Mouse (Mus musculus): ENCODE data around the gene Myd88. TPM values are rescaled to one million over a fixed set of nuclear protein-coding genes. Genes with fewer than 3 reads are reported as not detected.
A peak's percentile ranks its signal among the peaks of the same experiment; 100 is the strongest.

Gene Myd88
- polyA plus RNA-seq, 1 experiment: 6.2 TPM

DNA sequence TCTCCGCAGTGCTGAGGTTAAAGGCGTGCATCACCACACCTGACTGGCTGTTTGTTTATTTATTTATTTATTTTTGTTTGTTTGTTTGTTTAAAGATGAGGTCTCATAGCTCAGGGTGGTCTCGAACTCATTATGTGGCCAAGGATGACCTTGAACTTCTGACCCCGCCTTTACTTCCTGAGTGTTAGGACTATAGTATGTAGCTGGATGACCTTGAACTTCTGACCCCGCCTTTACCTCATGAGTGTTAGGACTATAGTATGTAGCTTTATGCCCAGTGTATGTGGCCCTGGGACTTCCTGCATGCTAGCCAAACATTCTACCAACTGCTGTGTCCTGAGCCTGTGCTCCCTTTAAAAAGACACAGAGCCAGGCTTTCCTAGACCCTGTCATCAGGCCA, 20.2 kb upstream of the Myd88 start:
- no peak overlapping the region for H3K9ac ChIP-seq (ENCODE audit: low read depth, poor library complexity, severe bottlenecking)
- H3K27me3 ChIP-seq (ENCODE audit: control insufficient read depth, insufficient read depth, low read length, poor library complexity, severe bottlenecking): no peaks in the 10 kb centered on the region
- TF ChIP-seq CTCF (IDR thresholded peaks at IDR 0.05; ENCODE audit: low read depth, low read length): no peak
- no peak for TF ChIP-seq EP300 (IDR thresholded peaks at IDR 0.05; ENCODE audit: insufficient read depth, low read depth, low read length)
- TF ChIP-seq POLR2A (IDR thresholded peaks at IDR 0.05; ENCODE audit: insufficient read depth, low read length): no peak
- H3K4me1 ChIP-seq (ENCODE audit: control insufficient read depth, insufficient read depth, low read length): no peaks in the 10 kb centered on the region
- no peak overlapping the region for H3K27ac ChIP-seq (ENCODE audit: insufficient read depth, low read length)
- H3K9me3 ChIP-seq (replicated peaks; ENCODE audit: control insufficient read depth, insufficient read depth, low read length, poor library complexity, severe bottlenecking): no peaks in the 10 kb centered on the region
- H3K4me3 ChIP-seq (ENCODE audit: low read depth, low read length): no peak overlapping the region
- H3K36me3 ChIP-seq (ENCODE audit: control insufficient read depth, insufficient read depth, low read length, poor library complexity, severe bottlenecking): no peaks in the 10 kb centered on the region

- no peak for TF ChIP-seq CTCF (IDR thresholded peaks at IDR 0.05; ENCODE audit: low read depth, low read length)
- no peak for TF ChIP-seq POLR2A (IDR thresholded peaks at IDR 0.05; ENCODE audit: insufficient read depth, low read length)
- TF ChIP-seq EP300 (IDR thresholded peaks at IDR 0.05; ENCODE audit: insufficient read depth, low read depth, low read length): no peak
- H3K4me1 ChIP-seq (ENCODE audit: control insufficient read depth, insufficient read depth, low read length): no peaks in the 10 kb centered on the region
- no peak overlapping the region for H3K27ac ChIP-seq (ENCODE audit: insufficient read depth, low read length)
- H3K9ac ChIP-seq (ENCODE audit: low read depth, poor library complexity, severe bottlenecking): peak overlapping the region; percentile 67
- H3K36me3 ChIP-seq (ENCODE audit: control insufficient read depth, insufficient read depth, low read length, poor library complexity, severe bottlenecking): no peaks in the 10 kb centered on the region
- H3K27me3 ChIP-seq (ENCODE audit: control insufficient read depth, insufficient read depth, low read length, poor library complexity, severe bottlenecking): no peaks in the 10 kb centered on the region
- no peaks in the 10 kb centered on the region for H3K9me3 ChIP-seq (replicated peaks; ENCODE audit: control insufficient read depth, insufficient read depth, low read length, poor library complexity, severe bottlenecking)
- H3K4me3 ChIP-seq (ENCODE audit: low read depth, low read length): peak overlapping the region; percentile 72
These were observed 16.8 kb upstream of the Myd88 start for GRCm38 (mm10) chr9:119358058-119358429.

- H3K27ac ChIP-seq (ENCODE audit: insufficient read depth, low read length): no peak within 1 kb of the TSS
- 0 out of 2 replicates have a peak, but pooled peaks have one; percentile 45 for TF ChIP-seq EP300 (IDR thresholded peaks at IDR 0.05; ENCODE audit: insufficient read depth, low read depth, low read length)
- no peak for TF ChIP-seq POLR2A (IDR thresholded peaks at IDR 0.05; ENCODE audit: insufficient read depth, low read length)
- TF ChIP-seq CTCF (IDR thresholded peaks at IDR 0.05; ENCODE audit: low read depth, low read length): peak; percentile 70
- H3K9me3 ChIP-seq (replicated peaks; ENCODE audit: control insufficient read depth, insufficient read depth, low read length, poor library complexity, severe bottlenecking): no peaks in the 10 kb centered on the region
- H3K4me1 ChIP-seq (ENCODE audit: control insufficient read depth, insufficient read depth, low read length): no peaks in the 10 kb centered on the region
- H3K27me3 ChIP-seq (ENCODE audit: control insufficient read depth, insufficient read depth, low read length, poor library complexity, severe bottlenecking): no peaks in the 10 kb centered on the region
- peak within 1 kb of the TSS; percentile 72 for H3K4me3 ChIP-seq (ENCODE audit: low read depth, low read length)
- peak within 1 kb of the TSS; percentile 67 for H3K9ac ChIP-seq (ENCODE audit: low read depth, poor library complexity, severe bottlenecking)
- no peaks in the 10 kb centered on the region for H3K36me3 ChIP-seq (ENCODE audit: control insufficient read depth, insufficient read depth, low read length, poor library complexity, severe bottlenecking)
These were observed 16.3 kb upstream of the Myd88 start, which contains the start of gene Xylb for GRCm38 (mm10) chr9:119357331-119358057. TSS of gene Xylb (plus strand) at chr9:119357381.

- Histone ChIP-seq H3K27me3 (ENCODE audit: control insufficient read depth, insufficient read depth, low read length, poor library complexity, severe bottlenecking) (no peaks in the 10 kb centered on the region), H3K4me1 (ENCODE audit: control insufficient read depth, insufficient read depth, low read length) (no peaks in the 10 kb centered on the region), H3K27ac (ENCODE audit: insufficient read depth, low read length) (no peak overlapping the region), H3K9me3 (replicated peaks; ENCODE audit: control insufficient read depth, insufficient read depth, low read length, poor library complexity, severe bottlenecking) (no peaks in the 10 kb centered on the region), H3K9ac (ENCODE audit: low read depth, poor library complexity, severe bottlenecking) (no peak overlapping the region), H3K36me3 (ENCODE audit: control insufficient read depth, insufficient read depth, low read length, poor library complexity, severe bottlenecking) (no peaks in the 10 kb centered on the region), H3K4me3 (ENCODE audit: low read depth, low read length) (no peak overlapping the region)
- TF ChIP-seq EP300 (IDR thresholded peaks at IDR 0.05; ENCODE audit: insufficient read depth, low read depth, low read length) (no peak), POLR2A (IDR thresholded peaks at IDR 0.05; ENCODE audit: insufficient read depth, low read length) (no peak)
These were observed 14.7 kb upstream of the Myd88 start for GRCm38 (mm10) chr9:119355943-119356342.

GRCm38 (mm10) chr9:119353926-119354325, 12.7 kb upstream of the Myd88 start:
- H3K27me3 ChIP-seq (ENCODE audit: control insufficient read depth, insufficient read depth, low read length, poor library complexity, severe bottlenecking): no peaks in the 10 kb centered on the region
- H3K9ac ChIP-seq (ENCODE audit: low read depth, poor library complexity, severe bottlenecking): no peak overlapping the region
- no peaks in the 10 kb centered on the region for H3K4me1 ChIP-seq (ENCODE audit: control insufficient read depth, insufficient read depth, low read length)
- no peak overlapping the region for H3K27ac ChIP-seq (ENCODE audit: insufficient read depth, low read length)
- no peaks in the 10 kb centered on the region for H3K36me3 ChIP-seq (ENCODE audit: control insufficient read depth, insufficient read depth, low read length, poor library complexity, severe bottlenecking)
- H3K9me3 ChIP-seq (replicated peaks; ENCODE audit: control insufficient read depth, insufficient read depth, low read length, poor library complexity, severe bottlenecking): no peaks in the 10 kb centered on the region
- no peak overlapping the region for H3K4me3 ChIP-seq (ENCODE audit: low read depth, low read length)
- TF ChIP-seq POLR2A (IDR thresholded peaks at IDR 0.05; ENCODE audit: insufficient read depth, low read length): no peak
- TF ChIP-seq EP300 (IDR thresholded peaks at IDR 0.05; ENCODE audit: insufficient read depth, low read depth, low read length): no peak
- TF ChIP-seq CTCF (IDR thresholded peaks at IDR 0.05; ENCODE audit: low read depth, low read length): no peak

DNA sequence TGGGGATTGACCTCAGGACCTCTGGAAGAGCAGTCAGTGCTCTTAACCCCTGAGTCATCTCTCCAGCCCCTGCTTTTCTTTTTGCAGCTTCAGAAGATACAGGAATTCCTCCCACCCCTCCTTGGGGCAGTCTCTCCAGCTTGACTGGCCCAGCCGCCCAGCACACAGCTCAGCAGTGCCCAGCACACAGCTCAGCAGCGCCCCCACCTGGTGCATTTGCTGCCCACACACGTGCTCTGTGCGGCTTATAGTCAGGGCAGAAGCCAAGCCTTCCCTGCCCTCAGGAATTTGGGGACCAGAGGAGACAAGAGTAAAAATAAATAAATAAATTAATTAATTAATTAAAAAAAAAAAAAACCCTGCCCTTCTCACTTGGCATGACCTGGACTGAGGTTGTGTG, 10.8 kb upstream of the Myd88 start:
- Histone ChIP-seq H3K9ac (ENCODE audit: low read depth, poor library complexity, severe bottlenecking) (no peak overlapping the region), H3K27ac (ENCODE audit: insufficient read depth, low read length) (no peak overlapping the region), H3K27me3 (ENCODE audit: control insufficient read depth, insufficient read depth, low read length, poor library complexity, severe bottlenecking) (no peaks in the 10 kb centered on the region), H3K4me3 (ENCODE audit: low read depth, low read length) (no peak overlapping the region), H3K4me1 (ENCODE audit: control insufficient read depth, insufficient read depth, low read length) (no peaks in the 10 kb centered on the region), H3K9me3 (replicated peaks; ENCODE audit: control insufficient read depth, insufficient read depth, low read length, poor library complexity, severe bottlenecking) (no peaks in the 10 kb centered on the region), H3K36me3 (ENCODE audit: control insufficient read depth, insufficient read depth, low read length, poor library complexity, severe bottlenecking) (no peaks in the 10 kb centered on the region)
- TF ChIP-seq POLR2A (IDR thresholded peaks at IDR 0.05; ENCODE audit: insufficient read depth, low read length) (no peak), CTCF (IDR thresholded peaks at IDR 0.05; ENCODE audit: low read depth, low read length) (peak; percentile 97)

All from ES-Bruce4 (cell line).